Mouse (Mus musculus): Measurements from ENCODE around the gene Grik2. TPM values are rescaled to one million over a fixed set of nuclear protein-coding genes. Genes with fewer than 3 reads are reported as not detected.

Gene Grik2
- total RNA-seq, 1 experiment = 0.22 TPM

GRCm38 (mm10) chr10:49456791-49457190 lies 331.8 kb downstream of the Grik2 start:
- no peak overlapping the region for H3K27ac ChIP-seq (ENCODE audit: insufficient read depth, low read depth, low read length, poor library complexity, severe bottlenecking)
- in situ Hi-C loops (cut with MboI; ENCODE audit: low sequenced_read_pairs in 2 of 2, unreplicated experiment in 2 of 2) = no loop called here
- no peaks in the 10 kb centered on the region for H3K9me3 ChIP-seq (ENCODE audit: control insufficient read depth, insufficient read depth, low read depth, low read length)
- TF ChIP-seq ZC3H11A (IDR thresholded peaks at IDR 0.05; ENCODE audit: borderline replicate concordance, low read depth, low read length) (no peak), CHD2 (IDR thresholded peaks at IDR 0.05; ENCODE audit: low read depth, low read length) (no peak), HCFC1 (IDR thresholded peaks at IDR 0.05; ENCODE audit: borderline replicate concordance, insufficient read depth, low read length) (no peak), ZNF384 (IDR thresholded peaks at IDR 0.05; ENCODE audit: low read depth, low read length) (no peak), MAFK (IDR thresholded peaks at IDR 0.05; ENCODE audit: insufficient read depth, low read depth, low read length) (no peak)
- no peak overlapping the region for H3K4me3 ChIP-seq (ENCODE audit: insufficient read depth in 1 of 2, low read depth in 1 of 2, low read length in 2 of 2, poor library complexity in 1 of 2, severe bottlenecking in 1 of 2)
- H3K9ac ChIP-seq (ENCODE audit: insufficient read depth, low read depth, low read length, poor library complexity, severe bottlenecking) = no peak overlapping the region
- no peaks in the 10 kb centered on the region for H3K36me3 ChIP-seq (ENCODE audit: control insufficient read depth, insufficient read depth, low read length, poor library complexity, severe bottlenecking)
- H3K4me1 ChIP-seq (ENCODE audit: control insufficient read depth in 2 of 2, insufficient read depth in 2 of 2, low read length in 2 of 2, poor library complexity in 1 of 2) = no peaks in the 10 kb centered on the region
- no peak for DNase-seq (ENCODE audit: low read depth, low spot score)

GRCm38 (mm10) chr10:49453535-49453934 lies 335.0 kb downstream of the Grik2 start:
- no peaks in the 10 kb centered on the region for H3K36me3 ChIP-seq (ENCODE audit: control insufficient read depth, insufficient read depth, low read length, poor library complexity, severe bottlenecking)
- in situ Hi-C loops (cut with MboI; ENCODE audit: low sequenced_read_pairs in 2 of 2, unreplicated experiment in 2 of 2) = no loop called here
- H3K9me3 ChIP-seq (ENCODE audit: control insufficient read depth, insufficient read depth, low read depth, low read length) = no peaks in the 10 kb centered on the region
- H3K27ac ChIP-seq (ENCODE audit: insufficient read depth, low read depth, low read length, poor library complexity, severe bottlenecking) = no peak overlapping the region
- no peak for DNase-seq (ENCODE audit: low read depth, low spot score)
- no peak overlapping the region for H3K9ac ChIP-seq (ENCODE audit: insufficient read depth, low read depth, low read length, poor library complexity, severe bottlenecking)
- no peak for TF ChIP-seq ZNF384 (IDR thresholded peaks at IDR 0.05; ENCODE audit: low read depth, low read length)
- no peak for TF ChIP-seq ZC3H11A (IDR thresholded peaks at IDR 0.05; ENCODE audit: borderline replicate concordance, low read depth, low read length)
- no peak for TF ChIP-seq CHD2 (IDR thresholded peaks at IDR 0.05; ENCODE audit: low read depth, low read length)
- no peak for TF ChIP-seq HCFC1 (IDR thresholded peaks at IDR 0.05; ENCODE audit: borderline replicate concordance, insufficient read depth, low read length)
- TF ChIP-seq MAFK (IDR thresholded peaks at IDR 0.05; ENCODE audit: insufficient read depth, low read depth, low read length) = no peak
- no peak overlapping the region for H3K4me3 ChIP-seq (ENCODE audit: insufficient read depth in 1 of 2, low read depth in 1 of 2, low read length in 2 of 2, poor library complexity in 1 of 2, severe bottlenecking in 1 of 2)
- no peaks in the 10 kb centered on the region for H3K4me1 ChIP-seq (ENCODE audit: control insufficient read depth in 2 of 2, insufficient read depth in 2 of 2, low read length in 2 of 2, poor library complexity in 1 of 2)

- Histone ChIP-seq H3K4me3 (ENCODE audit: insufficient read depth in 1 of 2, low read depth in 1 of 2, low read length in 2 of 2, poor library complexity in 1 of 2, severe bottlenecking in 1 of 2) (no peak overlapping the region), H3K27ac (ENCODE audit: insufficient read depth, low read depth, low read length, poor library complexity, severe bottlenecking) (no peak overlapping the region), H3K4me1 (ENCODE audit: control insufficient read depth in 2 of 2, insufficient read depth in 2 of 2, low read length in 2 of 2, poor library complexity in 1 of 2) (no peaks in the 10 kb centered on the region), H3K36me3 (ENCODE audit: control insufficient read depth, insufficient read depth, low read length, poor library complexity, severe bottlenecking) (no peaks in the 10 kb centered on the region), H3K9me3 (ENCODE audit: control insufficient read depth, insufficient read depth, low read depth, low read length) (no peaks in the 10 kb centered on the region), H3K9ac (ENCODE audit: insufficient read depth, low read depth, low read length, poor library complexity, severe bottlenecking) (no peak overlapping the region)
- in situ Hi-C loops (cut with MboI; ENCODE audit: low sequenced_read_pairs in 2 of 2, unreplicated experiment in 2 of 2) = no loop called here
- no peak for TF ChIP-seq CHD2 (IDR thresholded peaks at IDR 0.05; ENCODE audit: low read depth, low read length)
- no peak for DNase-seq (ENCODE audit: low read depth, low spot score)
These were observed 347.2 kb downstream of the Grik2 start for GRCm38 (mm10) chr10:49441369-49441768.

GRCm38 (mm10) chr10:49437057-49437456 lies 351.5 kb downstream of the Grik2 start:
- Histone ChIP-seq H3K4me1 (ENCODE audit: control insufficient read depth in 2 of 2, insufficient read depth in 2 of 2, low read length in 2 of 2, poor library complexity in 1 of 2) (no peaks in the 10 kb centered on the region), H3K27ac (ENCODE audit: insufficient read depth, low read depth, low read length, poor library complexity, severe bottlenecking) (no peak overlapping the region), H3K4me3 (ENCODE audit: insufficient read depth in 1 of 2, low read depth in 1 of 2, low read length in 2 of 2, poor library complexity in 1 of 2, severe bottlenecking in 1 of 2) (no peak overlapping the region), H3K9ac (ENCODE audit: insufficient read depth, low read depth, low read length, poor library complexity, severe bottlenecking) (no peak overlapping the region), H3K9me3 (ENCODE audit: control insufficient read depth, insufficient read depth, low read depth, low read length) (no peaks in the 10 kb centered on the region), H3K36me3 (ENCODE audit: control insufficient read depth, insufficient read depth, low read length, poor library complexity, severe bottlenecking) (no peaks in the 10 kb centered on the region)
- DNase-seq (ENCODE audit: low read depth, low spot score) = no peak
- in situ Hi-C loops (cut with MboI; ENCODE audit: low sequenced_read_pairs in 2 of 2, unreplicated experiment in 2 of 2) = no loop called here
- TF ChIP-seq HCFC1 (IDR thresholded peaks at IDR 0.05; ENCODE audit: borderline replicate concordance, insufficient read depth, low read length) (no peak), ZNF384 (IDR thresholded peaks at IDR 0.05; ENCODE audit: low read depth, low read length) (no peak), ZC3H11A (IDR thresholded peaks at IDR 0.05; ENCODE audit: borderline replicate concordance, low read depth, low read length) (no peak), MAFK (IDR thresholded peaks at IDR 0.05; ENCODE audit: insufficient read depth, low read depth, low read length) (no peak), CHD2 (IDR thresholded peaks at IDR 0.05; ENCODE audit: low read depth, low read length) (no peak)

GRCm38 (mm10) chr10:49436301-49436700 lies 352.3 kb downstream of the Grik2 start:
- H3K36me3 ChIP-seq (ENCODE audit: control insufficient read depth, insufficient read depth, low read length, poor library complexity, severe bottlenecking) = no peaks in the 10 kb centered on the region
- no peaks in the 10 kb centered on the region for H3K9me3 ChIP-seq (ENCODE audit: control insufficient read depth, insufficient read depth, low read depth, low read length)
- TF ChIP-seq ZNF384 (IDR thresholded peaks at IDR 0.05; ENCODE audit: low read depth, low read length) = no peak
- no peak for TF ChIP-seq ZC3H11A (IDR thresholded peaks at IDR 0.05; ENCODE audit: borderline replicate concordance, low read depth, low read length)
- no peak for TF ChIP-seq HCFC1 (IDR thresholded peaks at IDR 0.05; ENCODE audit: borderline replicate concordance, insufficient read depth, low read length)
- TF ChIP-seq CHD2 (IDR thresholded peaks at IDR 0.05; ENCODE audit: low read depth, low read length) = no peak
- TF ChIP-seq MAFK (IDR thresholded peaks at IDR 0.05; ENCODE audit: insufficient read depth, low read depth, low read length) = no peak
- in situ Hi-C loops (cut with MboI; ENCODE audit: low sequenced_read_pairs in 2 of 2, unreplicated experiment in 2 of 2) = no loop called here
- no peak overlapping the region for H3K27ac ChIP-seq (ENCODE audit: insufficient read depth, low read depth, low read length, poor library complexity, severe bottlenecking)
- H3K4me1 ChIP-seq (ENCODE audit: control insufficient read depth in 2 of 2, insufficient read depth in 2 of 2, low read length in 2 of 2, poor library complexity in 1 of 2) = no peaks in the 10 kb centered on the region
- H3K9ac ChIP-seq (ENCODE audit: insufficient read depth, low read depth, low read length, poor library complexity, severe bottlenecking) = no peak overlapping the region
- no peak overlapping the region for H3K4me3 ChIP-seq (ENCODE audit: insufficient read depth in 1 of 2, low read depth in 1 of 2, low read length in 2 of 2, poor library complexity in 1 of 2, severe bottlenecking in 1 of 2)
- no peak for DNase-seq (ENCODE audit: low read depth, low spot score)
